In the genomic region with DNA sequence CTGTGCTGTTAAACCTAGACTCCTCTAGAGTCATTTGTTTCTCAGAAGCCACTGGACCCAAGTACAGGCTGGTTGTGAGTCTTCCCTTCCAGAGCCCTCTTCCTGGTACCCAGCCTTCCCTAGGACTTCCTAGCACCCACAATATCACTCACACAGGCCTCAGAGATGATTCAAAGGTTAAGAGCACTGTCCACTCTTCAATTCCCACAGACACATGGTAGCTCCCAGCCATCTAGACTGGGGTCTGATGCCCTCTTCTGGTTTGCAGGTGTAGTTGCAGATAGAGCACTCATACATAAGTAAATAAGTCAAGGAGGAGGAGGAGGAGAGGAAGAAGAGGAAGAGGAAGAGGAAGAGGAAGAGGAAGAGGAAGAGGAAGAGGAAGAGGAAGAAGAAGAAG, we compare ENCODE assay signal across 9 mouse cellular contexts.
A peak's percentile ranks its signal among the peaks of the same experiment; 100 is the strongest.
DNase-seq lines count a peak whose midpoint lies in the region; ATAC-seq and TF ChIP-seq lines count a peak whose summit lies in the region.
"Had no signal": no experiment of that assay in that cellular context is flagged by ENCODE, and none has a peak within 500 bp of the region (broad histone marks: within the 10 kb centered on the region; RNA-seq: fewer than 3 reads in every experiment).

No protein-coding gene starts in this region.

- no peaks in the 10 kb centered on the region for H3K36me3 ChIP-seq in heart, postnatal 0 days (replicated peaks; ENCODE audit: control insufficient read depth, insufficient read depth, low read length)
- H3K36me3 ChIP-seq in forebrain, embryonic 13.5 days (ENCODE audit: poor library complexity, severe bottlenecking), result no peaks in the 10 kb centered on the region
- H3K36me3 ChIP-seq: liver, embryonic 15.5 days had no signal

- DNase-seq in heart, postnatal 0 days (ENCODE audit: low spot score), result peak; percentile 18
- no peak for DNase-seq in heart, adult 11 months
- DNase-seq in thymus, postnatal 14 days, result peak; percentile 31
- no peak for DNase-seq in thymus, postnatal 10 days (ENCODE audit: low spot score in 2 of 2)
- DNase-seq in retina, adult 2 months (ENCODE audit: low read depth, low spot score), result peak; percentile 4
- no peak for DNase-seq in urinary bladder, adult 2 months (ENCODE audit: low spot score)
- DNase-seq in ovary, adult 18-20 months (ENCODE audit: low spot score), result no peak

- no peaks in the 10 kb centered on the region for H3K4me1 ChIP-seq in heart, postnatal 0 days (ENCODE audit: control insufficient read depth, insufficient read depth)
- peaks cover 14% of the 10 kb centered on the region for H3K4me1 ChIP-seq in forebrain, embryonic 13.5 days
- H3K4me1 ChIP-seq: liver, embryonic 15.5 days had no signal

- H3K27ac ChIP-seq in heart, postnatal 0 days (ENCODE audit: low read depth), result no peak overlapping the region
- no peak overlapping the region for H3K27ac ChIP-seq in forebrain, embryonic 13.5 days
- H3K27ac ChIP-seq: liver, embryonic 15.5 days had no signal

- TF ChIP-seq CTCF in heart, postnatal 0 days (IDR thresholded peaks at IDR 0.05; ENCODE audit: low read depth), result peak; percentile 69

- H3K4me2 ChIP-seq in heart, postnatal 0 days (ENCODE audit: low read depth, low read length), result no peak overlapping the region
- no peak overlapping the region for H3K4me2 ChIP-seq in forebrain, embryonic 13.5 days
- H3K4me2 ChIP-seq: liver, embryonic 15.5 days had no signal

- no peak overlapping the region for H3K4me3 ChIP-seq in heart, postnatal 0 days (ENCODE audit: low read depth, low read length)
- H3K4me3 ChIP-seq in forebrain, embryonic 13.5 days, result no peak overlapping the region
- H3K4me3 ChIP-seq: liver, embryonic 15.5 days had no signal

- H3K9ac ChIP-seq in heart, postnatal 0 days (replicated peaks; ENCODE audit: low read depth, low read length), result no peak overlapping the region
- H3K9ac ChIP-seq in forebrain, embryonic 13.5 days, result no peak overlapping the region
- H3K9ac ChIP-seq: liver, embryonic 15.5 days had no signal

- TF ChIP-seq EP300 in heart, postnatal 0 days (IDR thresholded peaks at IDR 0.05; ENCODE audit: low read depth), result no peak

- H3K27me3 ChIP-seq in heart, postnatal 0 days (ENCODE audit: control insufficient read depth, insufficient read depth, low read length), result no peaks in the 10 kb centered on the region
- peaks cover 14% of the 10 kb centered on the region for H3K27me3 ChIP-seq in forebrain, embryonic 13.5 days
- H3K27me3 ChIP-seq: liver, embryonic 15.5 days had no signal

- ATAC-seq in heart, postnatal 0 days (ENCODE audit: insufficient read depth, low read depth), result no peak
- peak; percentile 48; the same call in 1 of the 2 replicates for ATAC-seq in forebrain, embryonic 13.5 days

- H3K9me3 ChIP-seq in heart, postnatal 0 days (replicated peaks; ENCODE audit: control insufficient read depth, low read length), result no peaks in the 10 kb centered on the region
- H3K9me3 ChIP-seq in forebrain, embryonic 13.5 days (replicated peaks), result no peaks in the 10 kb centered on the region
- H3K9me3 ChIP-seq: liver, embryonic 15.5 days had no signal

Comparison
In these comparisons a context has a peak if more than half of its experiments do, and no peak if none do; other contexts are left out.
1. DNase-seq: peak in heart, postnatal 0 days (single experiment), thymus, postnatal 14 days (single experiment) and retina, adult 2 months (single experiment); none in heart, adult 11 months (single experiment), thymus, postnatal 10 days (0 of 2), urinary bladder, adult 2 months (single experiment) and ovary, adult 18-20 months (single experiment).